ENCODE assay signal across 7 mouse cellular contexts in the genomic region with DNA sequence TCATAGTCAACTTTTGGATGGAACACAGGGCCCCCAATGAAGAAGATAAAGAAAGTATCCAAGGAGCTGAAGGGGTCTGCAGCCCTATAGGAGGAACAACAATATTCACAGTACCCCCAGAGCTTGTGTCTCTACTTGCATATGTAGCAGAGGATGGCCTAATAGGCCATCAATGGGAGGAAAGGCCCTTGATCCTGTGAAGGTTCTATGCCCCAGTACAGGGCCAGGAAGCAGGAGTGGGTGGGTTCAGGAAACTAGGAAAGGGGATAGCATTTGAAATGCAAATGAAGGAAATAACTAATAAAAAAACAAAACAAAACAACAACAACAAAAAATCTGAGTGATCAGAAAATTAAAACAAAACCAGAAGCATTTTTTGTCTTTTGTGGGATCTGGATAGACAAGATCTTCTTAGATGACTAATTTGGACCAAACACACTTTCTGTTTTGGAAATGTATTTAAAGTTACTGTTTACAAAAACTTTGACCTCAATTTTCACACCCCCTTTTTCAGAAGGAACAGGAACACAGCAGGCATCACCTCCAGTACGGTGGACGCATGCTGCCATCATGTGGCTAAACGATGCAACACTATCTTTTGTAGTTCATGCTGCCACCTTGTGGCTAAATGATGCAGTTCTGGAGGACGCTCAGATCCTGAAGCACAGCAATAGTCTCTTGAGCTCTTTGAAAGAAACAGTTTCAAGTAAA. TPM values are rescaled to one million over a fixed set of nuclear protein-coding genes. Genes with fewer than 3 reads are reported as not detected.
A peak's percentile ranks its signal among the peaks of the same experiment; 100 is the strongest.
DNase-seq lines count a peak whose midpoint lies in the region; TF ChIP-seq lines count a peak whose summit lies in the region.

No protein-coding gene starts in this region.

- H3K9me3 ChIP-seq in midbrain, embryonic 10.5 days (replicated peaks), result no peaks in the 10 kb centered on the region

- H3K27me3 ChIP-seq in midbrain, embryonic 10.5 days (ENCODE audit: low read depth, poor library complexity, severe bottlenecking), result peaks cover 14% of the 10 kb centered on the region

- no peaks in the 10 kb centered on the region for H3K4me1 ChIP-seq in midbrain, embryonic 10.5 days

- H3K36me3 ChIP-seq in midbrain, embryonic 10.5 days, result no peaks in the 10 kb centered on the region

- intact Hi-C loops in left cerebral cortex, adult 2 months (cut with DNase I), result loop anchor here (1.0 kb wide), 2 partner anchors 120 to 311 kb away; no protein-coding TSS in a partner anchor

- no peak; the same call in none of the 2 replicates for TF ChIP-seq CTCF in left cerebral cortex, adult 2 months (IDR thresholded peaks at IDR 0.05)

- H3K27ac ChIP-seq in left cerebral cortex, adult 2 months, result no peak overlapping the region
- H3K27ac ChIP-seq in midbrain, embryonic 10.5 days (replicated peaks), result no peak overlapping the region

- no peak overlapping the region for H3K4me3 ChIP-seq in left cerebral cortex, adult 2 months
- H3K4me3 ChIP-seq in midbrain, embryonic 10.5 days, result no peak overlapping the region

- WGBS in midbrain, embryonic 10.5 days, result under 1% methylated on average over 4 of the region's 4 CpGs

- DNase-seq in R1 (ENCODE audit: low read depth, low spot score), result peak; percentile 83
- DNase-seq in cerebellum, adult 9-11 months, result peak; percentile 62
- DNase-seq in frontal cortex, postnatal 14 days (ENCODE audit: low spot score in 2 of 2), result peak; percentile 66 to 87
- DNase-seq in induced T-regulatory cell, adult 2 months (ENCODE audit: low read depth), result peak; percentile 86
- DNase-seq in left cerebral cortex, adult 2 months (ENCODE audit: extremely low spot score in 1 of 2, low spot score in 2 of 2), result peak; percentile 79 to 83
- DNase-seq in midbrain, embryonic 10.5 days (ENCODE audit: low spot score), result peak; percentile 73
- DNase-seq in right cerebral cortex, postnatal 4 days, result peak; percentile 83

RNA-seq across cellular contexts. Expression of gene Olfr94, which starts 2.6 kb away (rescaled TPM):
- not detected for total RNA-seq in left cerebral cortex, adult 2 months (2021)
- not detected in 2 replicates for polyA plus RNA-seq in midbrain, embryonic 10.5 days (2016; fragmentation: Nextera tagmentation; extraction: Ambion mirVana)

RNA-seq across cellular contexts. Expression of gene Olfr95, which starts 9.6 kb away (rescaled TPM):
- total RNA-seq in left cerebral cortex, adult 2 months (2021), result not detected
- polyA plus RNA-seq in midbrain, embryonic 10.5 days (2016; fragmentation: Nextera tagmentation; extraction: Ambion mirVana), result not detected in 2 replicates

RNA-seq across cellular contexts. Expression of gene Ubd, which starts 9.7 kb away (rescaled TPM):
- not detected for total RNA-seq in left cerebral cortex, adult 2 months (2021)
- not detected in 2 replicates for polyA plus RNA-seq in midbrain, embryonic 10.5 days (2016; fragmentation: Nextera tagmentation; extraction: Ambion mirVana)

RNA-seq across cellular contexts. Expression of gene Olfr96, which starts 16.6 kb away (rescaled TPM):
- total RNA-seq in left cerebral cortex, adult 2 months (2021), result not detected
- polyA plus RNA-seq in midbrain, embryonic 10.5 days (2016; fragmentation: Nextera tagmentation; extraction: Ambion mirVana), result not detected in 2 replicates

RNA-seq across cellular contexts. Expression of gene Olfr97, which starts 33.8 kb away (rescaled TPM):
- total RNA-seq in left cerebral cortex, adult 2 months (2021), result not detected
- not detected in 2 replicates for polyA plus RNA-seq in midbrain, embryonic 10.5 days (2016; fragmentation: Nextera tagmentation; extraction: Ambion mirVana)
